Mouse (Mus musculus): ENCODE data around the gene Sowaha. TPM values are rescaled to one million over a fixed set of nuclear protein-coding genes. Genes with fewer than 3 reads are reported as not detected.
A peak's percentile ranks its signal among the peaks of the same experiment; 100 is the strongest.

Sowaha gene
- polyA plus RNA-seq, 1 experiment from 2014 or later = 0.77 TPM

- H3K27ac ChIP-seq (replicated peaks) = no peak overlapping the region
- WGBS = 6% methylated on average over 55 of the region's 55 CpGs
- H3K9ac ChIP-seq (replicated peaks) = peak overlapping the region; percentile 43
- peaks cover 18% of the 10 kb centered on the region for H3K4me1 ChIP-seq
- H3K9me3 ChIP-seq = no peaks in the 10 kb centered on the region
- H3K4me2 ChIP-seq (replicated peaks) = peak overlapping the region; percentile 79
- ATAC-seq (ENCODE audit: low FRiP score, low read depth) = no peak
- peaks cover 95% of the 10 kb centered on the region for H3K27me3 ChIP-seq
- H3K4me3 ChIP-seq = peak overlapping the region; percentile 46
- H3K36me3 ChIP-seq = no peaks in the 10 kb centered on the region
Observed at GRCm38 (mm10) chr11:53463551-53464424, 16.3 kb downstream of the Sowaha start.

- WGBS = 25% methylated on average over 5 of the region's 5 CpGs
- ATAC-seq (ENCODE audit: low FRiP score, low read depth) = no peak
- no peaks in the 10 kb centered on the region for H3K9me3 ChIP-seq
Observed at GRCm38 (mm10) chr11:53461727-53462126, 18.3 kb downstream of the Sowaha start.

GRCm38 (mm10) chr11:53460192-53460591 is 19.9 kb downstream of the Sowaha start:
- ATAC-seq (ENCODE audit: low FRiP score, low read depth) = no peak
- peaks cover 93% of the 10 kb centered on the region for H3K27me3 ChIP-seq
- H3K27ac ChIP-seq (replicated peaks) = no peak overlapping the region
- 81% methylated on average over 3 of the region's 3 CpGs for WGBS
- H3K4me3 ChIP-seq = no peak overlapping the region
- no peaks in the 10 kb centered on the region for H3K9me3 ChIP-seq
- H3K9ac ChIP-seq (replicated peaks) = no peak overlapping the region
- H3K4me1 ChIP-seq = peaks cover 18% of the 10 kb centered on the region
- no peaks in the 10 kb centered on the region for H3K36me3 ChIP-seq
- no peak overlapping the region for H3K4me2 ChIP-seq (replicated peaks)

More at GRCm38 (mm10) chr11:53461727-53462126, 18.3 kb downstream of the Sowaha start:
- H3K36me3 ChIP-seq = no peaks in the 10 kb centered on the region
- peaks cover 95% of the 10 kb centered on the region for H3K27me3 ChIP-seq
- H3K4me2 ChIP-seq (replicated peaks) = no peak overlapping the region
- H3K4me3 ChIP-seq = no peak overlapping the region
- no peak overlapping the region for H3K27ac ChIP-seq (replicated peaks)
- peaks cover 24% of the 10 kb centered on the region for H3K4me1 ChIP-seq
- H3K9ac ChIP-seq (replicated peaks) = no peak overlapping the region

- H3K9me3 ChIP-seq = no peaks in the 10 kb centered on the region
- peaks cover 18% of the 10 kb centered on the region for H3K4me1 ChIP-seq
- H3K9ac ChIP-seq (replicated peaks) = no peak overlapping the region
- no peaks in the 10 kb centered on the region for H3K36me3 ChIP-seq
- WGBS = 66% methylated on average over 3 of the region's 3 CpGs
- H3K4me2 ChIP-seq (replicated peaks) = no peak overlapping the region
- peaks cover 90% of the 10 kb centered on the region for H3K27me3 ChIP-seq
- no peak for ATAC-seq (ENCODE audit: low FRiP score, low read depth)
- H3K27ac ChIP-seq (replicated peaks) = no peak overlapping the region
- no peak overlapping the region for H3K4me3 ChIP-seq
Observed at GRCm38 (mm10) chr11:53458996-53459395, 21.1 kb downstream of the Sowaha start.

GRCm38 (mm10) chr11:53457372-53457954 is 22.6 kb downstream of the Sowaha start:
- Histone ChIP-seq H3K36me3 (no peaks in the 10 kb centered on the region), H3K27ac (replicated peaks) (no peak overlapping the region), H3K4me2 (replicated peaks) (peak overlapping the region; percentile 81), H3K9me3 (no peaks in the 10 kb centered on the region), H3K27me3 (peaks cover 75% of the 10 kb centered on the region), H3K4me3 (peak overlapping the region; percentile 49), H3K4me1 (peaks cover 8% of the 10 kb centered on the region; the same call in 1 of the 2 replicates), H3K9ac (replicated peaks) (peak overlapping the region; percentile 49)
- 0 out of 2 replicates have a peak, but pooled peaks have one; percentile 9 for ATAC-seq (ENCODE audit: low FRiP score, low read depth)
- 7% methylated on average over 29 of the region's 29 CpGs for WGBS

- Histone ChIP-seq H3K9ac (replicated peaks) (peak within 1 kb of the TSS; percentile 49), H3K27ac (replicated peaks) (no peak within 1 kb of the TSS), H3K9me3 (no peaks in the 10 kb centered on the region), H3K27me3 (peaks cover 72% of the 10 kb centered on the region), H3K4me2 (replicated peaks) (peak within 1 kb of the TSS; percentile 81), H3K4me3 (peak within 1 kb of the TSS; percentile 49), H3K36me3 (no peaks in the 10 kb centered on the region), H3K4me1 (peaks cover 8% of the 10 kb centered on the region; the same call in 1 of the 2 replicates)
- WGBS = 5% methylated on average over 42 of the region's 42 CpGs
- peak; percentile 41; the same call in 1 of the 2 replicates for ATAC-seq (ENCODE audit: low FRiP score, low read depth)
Observed at GRCm38 (mm10) chr11:53456474-53457371, 23.4 kb downstream of the Sowaha start, which contains the start of the genes Gm10447 and Shroom1. Gene Gm10447 (minus strand): TSS chr11:53457110. Gene Shroom1 (plus strand): TSS chr11:53457205.

GRCm38 (mm10) chr11:53453031-53453430 is 27.0 kb downstream of the Sowaha start:
- H3K4me3 ChIP-seq = no peak overlapping the region
- no peak overlapping the region for H3K27ac ChIP-seq (replicated peaks)
- no peak overlapping the region for H3K4me2 ChIP-seq (replicated peaks)
- H3K9me3 ChIP-seq = no peaks in the 10 kb centered on the region
- ATAC-seq (ENCODE audit: low FRiP score, low read depth) = no peak
- H3K27me3 ChIP-seq = peaks cover 40% of the 10 kb centered on the region
- WGBS = 86% methylated on average over 5 of the region's 5 CpGs
- H3K9ac ChIP-seq (replicated peaks) = no peak overlapping the region
- no peaks in the 10 kb centered on the region for H3K36me3 ChIP-seq
- peaks cover 8% of the 10 kb centered on the region; the same call in 1 of the 2 replicates for H3K4me1 ChIP-seq

- Histone ChIP-seq H3K27ac (replicated peaks) (no peak overlapping the region), H3K9me3 (no peaks in the 10 kb centered on the region), H3K4me3 (no peak overlapping the region), H3K36me3 (no peaks in the 10 kb centered on the region), H3K4me1 (peaks cover 7% of the 10 kb centered on the region; the same call in 1 of the 2 replicates), H3K27me3 (peaks cover 34% of the 10 kb centered on the region), H3K9ac (replicated peaks) (no peak overlapping the region), H3K4me2 (replicated peaks) (no peak overlapping the region)
- WGBS = 94% methylated on average over 9 of the region's 9 CpGs
- ATAC-seq (ENCODE audit: low FRiP score, low read depth) = no peak
Observed at GRCm38 (mm10) chr11:53452396-53452795, 27.7 kb downstream of the Sowaha start.

- ATAC-seq (ENCODE audit: low FRiP score, low read depth) = no peak
- WGBS = 80% methylated on average over 2 of the region's 2 CpGs
- H3K4me1 ChIP-seq = no peaks in the 10 kb centered on the region
Observed at GRCm38 (mm10) chr11:53451361-53451760, 28.7 kb downstream of the Sowaha start.

GRCm38 (mm10) chr11:53450070-53450705 is 29.9 kb downstream of the Sowaha start:
- peaks cover 13% of the 10 kb centered on the region for H3K27me3 ChIP-seq
- H3K4me3 ChIP-seq = no peak overlapping the region
- H3K36me3 ChIP-seq = no peaks in the 10 kb centered on the region
- WGBS = 65% methylated on average over 15 of the region's 15 CpGs
- no peaks in the 10 kb centered on the region for H3K4me1 ChIP-seq
- no peak overlapping the region for H3K4me2 ChIP-seq (replicated peaks)
- H3K27ac ChIP-seq (replicated peaks) = no peak overlapping the region
- H3K9me3 ChIP-seq = no peaks in the 10 kb centered on the region
- no peak for ATAC-seq (ENCODE audit: low FRiP score, low read depth)
- H3K9ac ChIP-seq (replicated peaks) = no peak overlapping the region

More at GRCm38 (mm10) chr11:53451361-53451760, 28.7 kb downstream of the Sowaha start:
- peaks cover 23% of the 10 kb centered on the region for H3K27me3 ChIP-seq
- H3K36me3 ChIP-seq = no peaks in the 10 kb centered on the region
- no peak overlapping the region for H3K4me2 ChIP-seq (replicated peaks)
- no peak overlapping the region for H3K4me3 ChIP-seq
- no peak overlapping the region for H3K9ac ChIP-seq (replicated peaks)
- no peak overlapping the region for H3K27ac ChIP-seq (replicated peaks)
- no peaks in the 10 kb centered on the region for H3K9me3 ChIP-seq

- ATAC-seq (ENCODE audit: low FRiP score, low read depth) = no peak
- no peak overlapping the region for H3K9ac ChIP-seq (replicated peaks)
- WGBS = 88% methylated on average over 1 of the region's 1 CpGs
- H3K9me3 ChIP-seq = no peaks in the 10 kb centered on the region
- H3K27ac ChIP-seq (replicated peaks) = no peak overlapping the region
- no peaks in the 10 kb centered on the region for H3K4me1 ChIP-seq
- H3K4me2 ChIP-seq (replicated peaks) = no peak overlapping the region
- H3K36me3 ChIP-seq = no peaks in the 10 kb centered on the region
- peaks cover 4% of the 10 kb centered on the region; the same call in 1 of the 2 replicates for H3K27me3 ChIP-seq
- no peak overlapping the region for H3K4me3 ChIP-seq
Observed at GRCm38 (mm10) chr11:53448529-53448928, 31.5 kb downstream of the Sowaha start.

All from midbrain, embryonic 12.5 days (tissue).